Mouse (Mus musculus) brain, embryonic 18.5 days (tissue): ENCODE measurements at regions not wholly inside any gene's neighbourhood (a gene's known extent, or its start where the extent isn't known, plus 50 kb on each side); places are given as distances from the start of the nearest gene placed in this dataset.

Source experiments
- DNase-seq: peaks from one replicate; pipeline ENCODE4 v3.0.0-alpha.2; 2012; ENCODE audit warnings: low read depth, low spot score

GRCm38 (mm10) chr3:14381421-14381992 is 99.0 kb upstream of the Slc7a12 start:
- peak; percentile 26 for DNase-seq

- DNase-seq = no peak
These were observed 89.8 kb upstream of the Slc7a12 start for GRCm38 (mm10) chr3:14390656-14391055.

DNA sequence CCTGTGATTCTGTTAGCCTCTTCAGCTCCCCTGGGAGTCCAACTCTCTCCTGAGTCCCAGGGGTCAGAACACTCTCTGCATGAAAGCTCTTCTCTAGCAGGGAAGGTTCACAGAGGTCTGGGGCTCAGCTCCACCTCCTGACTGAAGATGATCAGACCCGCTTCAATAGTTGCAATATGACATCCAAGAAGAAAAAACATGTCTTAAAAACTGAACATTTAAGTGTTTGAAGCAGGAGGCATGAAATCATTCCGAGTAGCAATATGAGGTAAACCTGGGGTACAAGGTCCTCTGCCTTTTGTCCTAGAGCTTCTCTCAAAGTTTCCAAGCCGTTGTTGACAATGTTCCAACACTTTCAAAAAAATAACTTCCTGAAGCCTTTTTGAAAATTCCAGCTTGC is 81.8 kb upstream of the Slc7a12 start:
- no peak for DNase-seq

DNA sequence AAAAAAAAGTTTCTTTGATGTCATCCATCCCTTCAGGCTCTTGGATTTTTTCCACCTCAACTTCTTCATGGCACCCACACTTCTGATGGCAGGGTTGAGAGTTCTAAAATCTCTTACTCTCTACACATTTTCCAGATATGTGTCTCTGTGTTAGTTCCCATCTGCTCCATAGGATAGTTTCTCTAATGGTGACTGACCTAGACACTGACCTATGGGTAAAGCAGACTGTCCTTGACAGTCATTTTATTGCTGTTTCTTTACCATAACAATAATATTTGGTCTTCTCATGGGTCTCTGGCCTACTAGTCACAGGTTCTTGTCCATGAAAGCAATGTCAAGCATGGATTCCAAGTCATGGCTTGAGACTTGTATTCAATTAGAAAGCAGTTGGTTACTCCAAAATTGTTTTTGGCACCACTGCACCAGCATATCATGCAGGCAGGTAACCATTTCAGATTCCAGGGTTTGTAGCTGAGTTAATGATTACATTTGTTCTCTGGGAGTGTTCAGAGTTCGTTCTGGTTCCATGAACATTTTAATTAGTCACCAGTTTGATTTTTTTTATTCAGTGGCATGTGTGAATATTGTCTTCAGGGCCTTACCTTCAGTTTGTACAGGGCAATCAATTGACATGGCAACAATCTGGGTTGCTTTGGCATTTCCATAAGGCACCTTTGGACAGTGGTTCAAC is 71.9 kb upstream of the Slc7a12 start:
- no peak for DNase-seq
